Mouse (Mus musculus) CD4-positive naive resting alpha-beta T cell, adult 76 days (primary cell): ENCODE data around the gene Ascc2. TPM values are rescaled to one million over a fixed set of nuclear protein-coding genes. Genes with fewer than 3 reads are reported as not detected.

Experiments
- total RNA-seq: library from RNA; stranded (reverse); gene quantifications from one replicate; pipeline ENCODE4 v1.2.4, GENCODE M21; 2023

The Ascc2 gene
- total RNA-seq: 33.3 TPM

DNA sequence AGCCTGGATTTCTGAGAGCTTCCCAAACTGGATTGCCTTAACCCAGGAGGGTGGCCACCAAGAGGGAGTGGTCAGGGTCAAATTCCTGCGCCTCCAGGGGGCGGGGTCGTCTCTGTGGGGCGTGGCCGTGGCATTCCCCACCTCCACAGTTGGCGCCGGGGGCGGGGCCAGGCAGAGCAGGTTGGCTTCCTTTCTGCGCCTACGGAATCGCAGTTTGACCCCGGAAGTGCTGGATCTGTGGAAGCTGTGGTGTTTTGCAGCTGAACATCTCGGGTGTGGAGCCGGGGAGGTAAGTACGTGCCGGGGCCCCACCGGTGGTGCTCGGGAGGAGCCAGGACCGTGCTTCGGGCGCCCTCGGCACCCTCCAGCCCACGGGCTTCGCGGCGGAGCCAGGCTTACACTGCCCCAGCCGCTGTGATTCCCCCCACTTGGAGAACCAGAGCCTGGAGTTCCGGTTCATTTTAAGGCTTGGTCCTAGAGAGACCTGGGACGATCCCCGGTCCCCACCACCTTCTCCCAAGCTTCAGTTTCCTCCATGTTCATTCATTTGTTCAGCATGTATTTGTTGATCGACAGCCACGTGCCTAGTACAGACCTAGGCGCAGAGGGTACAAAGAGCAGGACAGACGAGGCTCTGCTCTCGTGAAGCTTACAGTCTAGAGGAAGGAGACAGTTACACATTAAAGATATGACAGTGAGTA is at the start of gene Ascc2:
Gene Ascc2, plus strand, starts transcription at position 214 of the 701 bp plus-strand sequence.

DNA sequence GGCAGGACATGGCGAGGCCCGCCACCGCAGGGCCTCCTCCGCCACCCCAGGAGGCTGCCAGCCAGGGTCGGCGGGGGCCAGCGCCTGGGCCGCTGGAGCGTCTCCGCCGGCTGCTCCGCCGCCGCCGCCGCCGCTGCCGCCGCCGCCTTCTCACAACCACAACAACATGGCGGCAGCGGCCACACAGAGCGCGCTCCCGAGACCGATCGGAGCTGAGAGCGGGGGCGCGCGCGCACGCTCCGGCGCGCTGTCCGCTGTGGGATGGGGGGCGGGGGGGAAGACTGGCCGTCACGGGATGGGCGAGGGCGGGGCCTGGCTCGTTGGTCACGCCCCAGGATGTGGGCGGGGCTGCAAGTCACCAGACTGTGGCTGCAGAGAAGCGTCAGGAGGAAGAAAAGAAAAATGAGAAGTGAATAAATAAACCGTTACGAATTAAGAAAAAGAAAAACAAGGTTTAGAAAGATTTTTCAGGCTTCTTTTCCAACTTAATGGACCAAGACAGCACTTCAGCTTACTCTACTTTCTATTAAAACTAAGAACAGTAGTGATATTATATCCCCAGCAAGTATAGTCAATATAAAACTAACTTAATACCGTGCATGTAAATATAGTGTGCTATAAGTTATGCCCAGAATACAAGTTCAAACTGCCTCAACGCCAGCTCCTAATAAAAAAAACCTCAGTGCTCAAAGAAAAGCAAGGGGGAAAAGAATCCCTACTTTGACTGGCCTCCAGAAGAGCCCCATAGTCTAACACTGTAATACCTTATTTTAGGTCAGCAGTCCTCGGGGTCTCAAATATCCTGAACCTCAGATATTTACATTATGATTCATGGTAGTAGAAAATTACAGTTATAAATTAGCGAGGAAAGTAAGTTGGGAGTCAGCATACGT is 42.7 kb upstream of the Ascc2 start, which contains the start of gene Mtmr3:
Gene Mtmr3, minus strand, starts transcription at position 256 of the 893 bp plus-strand sequence.

DNA sequence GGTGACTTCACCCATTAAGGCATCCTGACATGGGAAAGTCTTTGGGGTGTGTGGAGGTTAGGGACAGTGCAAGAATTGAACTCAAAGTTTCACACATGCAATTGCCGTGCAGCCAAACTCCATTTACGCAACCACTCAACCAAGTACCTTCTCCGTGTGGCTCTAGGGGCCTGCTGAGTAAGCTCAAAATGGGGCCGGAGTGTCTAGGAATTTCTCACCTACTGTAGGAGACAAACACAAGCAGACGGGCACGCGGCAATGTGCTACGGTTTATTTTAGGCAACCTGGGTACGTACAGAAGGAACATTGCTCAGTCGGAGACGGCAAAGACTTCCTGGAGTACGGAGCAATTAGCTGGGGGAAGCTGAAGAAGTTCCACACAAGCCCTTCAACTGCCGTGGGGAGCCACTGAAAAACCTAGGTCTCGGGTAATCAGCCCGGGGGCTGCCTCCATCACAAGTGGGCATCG is 17.5 kb upstream of the Ascc2 start, which contains the start of gene Gm11032:
Gene Gm11032, plus strand, starts transcription at position 51 of the 469 bp plus-strand sequence.

DNA sequence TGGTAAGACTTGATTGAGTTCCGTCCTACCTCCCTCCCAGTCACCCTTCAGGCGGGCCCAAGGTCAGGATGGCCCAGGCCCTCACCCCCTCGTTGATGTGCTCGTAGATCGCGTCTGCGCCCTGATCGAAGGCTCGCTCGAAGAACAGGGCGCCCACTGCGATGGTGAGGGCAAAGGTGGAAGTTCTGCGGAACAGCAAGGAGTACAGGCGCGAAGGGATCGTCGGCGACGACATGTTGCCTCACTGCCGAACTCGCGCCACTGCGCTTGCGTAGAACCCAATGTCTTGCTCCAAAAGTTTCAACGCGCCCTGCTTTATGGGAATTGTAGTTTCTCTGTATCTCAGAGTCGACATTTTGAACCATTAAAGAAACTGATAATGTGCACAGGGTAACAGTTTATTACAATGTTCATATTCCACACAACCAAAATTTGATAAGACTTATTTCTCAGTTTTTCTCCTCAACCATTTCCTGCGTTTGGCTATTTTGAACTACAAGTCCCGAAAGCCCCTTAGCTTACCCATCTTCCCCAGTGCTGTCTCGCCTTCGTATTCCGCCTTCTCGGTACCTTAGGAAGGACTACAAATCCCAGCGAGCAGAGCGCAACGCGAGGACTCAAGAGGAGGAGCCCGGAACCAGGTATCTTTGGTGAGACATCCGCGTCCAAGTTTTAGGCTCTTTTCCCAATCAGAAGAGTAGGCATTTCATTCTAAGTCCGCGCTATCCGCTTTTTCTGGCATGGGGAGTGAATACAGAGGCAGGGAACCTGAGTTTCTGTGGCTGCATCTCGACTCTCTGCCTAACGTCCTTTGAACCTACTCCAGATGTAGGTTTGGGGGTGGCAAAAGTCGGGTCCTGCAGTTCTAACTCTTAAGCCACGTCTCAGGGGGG is 66.8 kb downstream of the Ascc2 start, which contains the start of the genes Uqcr10 and Zmat5:
Gene Uqcr10, minus strand, starts transcription at position 271 of the 893 bp plus-strand sequence.
Gene Zmat5, plus strand, starts transcription at position 607 of the 893 bp plus-strand sequence.

Other genes starting within 250 kb of the Ascc2 start
- gene Hormad2, start 196.6 kb upstream of the Ascc2 start, total RNA-seq: 0.47 TPM
- gene Mtmr3, start 42.9 kb upstream of the Ascc2 start, total RNA-seq: 97.5 TPM
- gene Gm11032, start 17.7 kb upstream of the Ascc2 start, total RNA-seq: not detected
- gene Uqcr10, start 66.6 kb downstream of the Ascc2 start, total RNA-seq: 120 TPM
- 24.5 TPM for gene Zmat5, start 66.9 kb downstream of the Ascc2 start, total RNA-seq
- gene Cabp7, start 109.0 kb downstream of the Ascc2 start, total RNA-seq: 0.29 TPM
- gene Nf2, start 211.8 kb downstream of the Ascc2 start, total RNA-seq: 46.9 TPM
- gene Nipsnap1, start 236.2 kb downstream of the Ascc2 start, total RNA-seq: 22.2 TPM